Mouse (Mus musculus) liver (tissue): Measurements from ENCODE around the gene Scd3.
"Not testable (repeated sequence)": the region's sequence is repeated elsewhere in the genome, so short reads cannot be mapped to it uniquely, and the experiment has no call there.

ENCODE experiments used
- DNase-seq: peaks from one replicate; pipeline ENCODE4 v3.0.0-alpha.2; 2020; ENCODE audit warnings: mixed read lengths

The Scd3 gene

GRCm38 (mm10) chr19:44238906-44239305, 35.8 kb downstream of the Scd3 start:
- DNase-seq, result no peak

GRCm38 (mm10) chr19:44245761-44246171, 42.7 kb downstream of the Scd3 start:
- peak; percentile 54 for DNase-seq

DNA sequence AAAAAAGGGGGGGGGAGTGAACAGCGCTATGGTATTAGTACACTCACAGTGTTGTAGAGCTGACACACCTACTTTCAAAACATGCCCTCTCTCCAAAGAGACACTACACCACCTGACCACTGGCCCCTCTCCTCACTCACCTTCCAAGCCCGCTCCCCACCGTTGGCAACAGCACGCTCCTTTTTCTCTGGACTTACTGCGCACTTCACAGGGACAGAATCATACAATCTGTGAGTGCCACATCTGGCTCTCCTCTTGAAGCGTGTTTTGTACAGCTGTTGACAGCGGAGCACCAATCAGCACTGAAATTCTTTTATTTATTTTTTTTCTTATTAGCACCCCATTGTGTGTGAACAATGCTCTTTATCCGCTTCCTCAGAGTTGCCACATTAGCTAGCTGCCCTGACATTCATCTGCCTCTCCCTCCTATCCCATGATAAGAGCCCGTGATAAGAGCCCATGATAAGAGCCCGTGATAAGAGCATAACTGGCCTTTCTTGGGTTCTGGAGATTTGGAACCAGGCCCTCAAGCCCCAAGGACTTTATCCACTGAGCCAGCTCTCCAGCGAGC, 43.4 kb downstream of the Scd3 start:
- no peak for DNase-seq

GRCm38 (mm10) chr19:44247281-44248080, 44.4 kb downstream of the Scd3 start:
- DNase-seq, result peak; percentile 70

- peak; percentile 98 for DNase-seq
Observed at GRCm38 (mm10) chr19:44248081-44248853, 45.2 kb downstream of the Scd3 start.

DNA sequence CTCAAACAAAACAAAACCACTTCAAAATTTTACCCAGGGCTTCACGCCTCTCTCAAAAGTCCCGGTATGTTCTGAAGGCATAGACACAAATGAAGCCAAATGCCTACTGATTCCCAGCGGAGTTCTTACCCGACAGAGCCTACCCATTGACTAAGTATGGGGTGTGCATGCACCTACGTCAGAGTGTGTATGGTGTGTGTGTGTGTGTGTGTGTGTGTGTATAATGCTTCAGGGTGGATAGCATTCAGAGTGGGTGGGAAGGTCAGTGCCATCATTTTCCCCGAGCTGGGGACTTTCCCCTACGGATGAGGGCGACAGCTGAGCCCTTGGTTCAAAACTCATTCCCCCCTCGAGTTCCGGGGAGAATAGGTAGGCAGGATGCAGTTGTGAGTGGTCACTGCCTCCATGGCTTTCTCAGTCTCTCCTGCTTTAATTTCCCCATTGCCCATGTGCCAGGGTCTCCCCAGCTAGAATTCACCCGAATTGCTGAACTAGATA, 45.8 kb downstream of the Scd3 start:
- no peak for DNase-seq

GRCm38 (mm10) chr19:44251138-44251537, 48.1 kb downstream of the Scd3 start:
- not testable (repeated sequence) for DNase-seq

DNA sequence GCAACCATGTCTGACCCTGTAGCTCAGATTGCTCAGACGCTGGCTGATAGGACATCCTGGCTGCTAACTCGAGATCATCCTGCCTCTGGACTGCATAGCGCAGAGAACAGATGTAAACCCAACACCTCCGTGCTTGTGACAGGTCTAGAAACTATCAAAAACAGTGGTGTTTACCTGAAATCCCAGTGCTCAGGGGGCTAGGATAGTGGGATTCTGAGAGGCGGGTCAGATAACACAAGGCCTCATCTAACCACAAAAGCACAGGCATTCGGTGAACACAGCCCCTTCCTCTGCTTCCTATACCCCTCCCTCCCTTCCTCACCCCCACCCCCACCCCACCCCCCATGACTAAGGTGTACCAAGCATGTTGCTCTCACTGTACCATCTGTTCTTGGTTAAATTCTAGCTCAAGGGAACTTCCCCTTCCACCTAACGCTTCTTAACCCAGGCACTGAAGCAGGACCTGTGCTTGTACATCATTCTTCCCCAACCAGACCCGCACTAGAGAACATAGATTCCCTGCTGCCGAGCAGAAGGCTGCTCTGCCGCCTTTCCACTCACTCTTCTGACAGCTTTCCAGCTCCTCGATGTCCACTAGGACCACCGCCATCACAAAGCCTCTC, 49.0 kb downstream of the Scd3 start:
- no peak for DNase-seq

DNA sequence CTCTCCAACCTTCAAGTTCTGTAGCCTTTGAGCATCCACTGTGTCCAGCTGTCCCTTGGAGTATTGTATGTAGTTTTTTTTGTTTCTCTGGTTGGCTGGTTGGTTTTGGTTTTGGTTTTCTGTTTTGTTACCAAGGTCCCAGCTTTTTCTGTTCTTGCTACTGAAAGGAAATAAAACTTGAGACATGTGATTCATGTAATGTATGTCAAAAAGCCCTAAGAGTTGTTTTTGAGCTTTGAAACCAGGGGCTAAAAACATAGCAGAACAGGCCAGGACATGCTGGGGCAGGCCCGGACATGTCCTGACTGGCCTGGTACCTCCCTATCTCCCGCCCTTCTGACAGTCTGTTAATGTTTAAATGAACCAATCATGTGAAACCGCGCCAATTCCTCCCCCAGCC, 51.0 kb downstream of the Scd3 start:
- not testable (repeated sequence) for DNase-seq

GRCm38 (mm10) chr19:44257377-44257966, 54.4 kb downstream of the Scd3 start:
- no peak for DNase-seq

- no peak for DNase-seq
Observed at GRCm38 (mm10) chr19:44259484-44259883, 56.4 kb downstream of the Scd3 start.

GRCm38 (mm10) chr19:44260487-44260886, 57.4 kb downstream of the Scd3 start:
- DNase-seq, result no peak

DNA sequence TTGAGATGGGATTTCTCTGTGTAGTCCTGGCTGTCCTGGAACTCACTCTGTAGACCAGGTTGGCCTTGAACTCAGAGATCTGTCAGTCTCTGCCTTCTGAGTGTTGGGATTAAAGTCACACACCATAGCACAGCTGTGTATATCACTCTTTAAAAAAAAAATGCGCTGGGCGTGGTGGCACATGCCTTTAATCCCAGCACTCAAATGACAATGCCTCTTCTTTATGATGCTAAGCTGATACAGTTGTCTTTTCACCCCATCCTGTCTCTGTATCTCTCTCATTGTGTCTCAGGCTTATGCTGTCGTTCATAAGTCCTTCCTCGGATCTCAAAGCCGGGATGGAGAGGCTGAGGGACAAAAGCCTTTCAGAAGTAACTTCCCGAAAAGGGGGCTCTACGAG, 58.7 kb downstream of the Scd3 start:
- DNase-seq, result no peak

DNA sequence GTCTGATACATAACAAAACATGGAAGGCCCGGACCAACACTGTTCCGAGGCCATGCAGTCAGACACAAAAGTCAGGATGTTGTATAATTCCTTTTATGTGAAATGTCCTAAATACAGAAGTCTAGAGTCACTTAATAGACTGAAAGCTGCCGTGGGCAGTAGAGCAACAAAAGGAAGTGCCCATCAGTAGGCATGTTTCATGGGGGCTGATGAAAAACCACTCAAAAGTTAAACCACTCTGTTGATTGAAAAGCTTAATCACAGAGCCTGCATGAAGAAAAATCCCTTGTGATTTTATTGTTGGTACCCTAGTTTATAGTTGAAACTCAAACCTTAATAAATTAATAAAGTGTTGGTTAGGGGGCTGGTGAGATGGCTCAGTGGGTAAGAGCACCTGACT, 60.5 kb downstream of the Scd3 start:
- DNase-seq, result no peak

DNA sequence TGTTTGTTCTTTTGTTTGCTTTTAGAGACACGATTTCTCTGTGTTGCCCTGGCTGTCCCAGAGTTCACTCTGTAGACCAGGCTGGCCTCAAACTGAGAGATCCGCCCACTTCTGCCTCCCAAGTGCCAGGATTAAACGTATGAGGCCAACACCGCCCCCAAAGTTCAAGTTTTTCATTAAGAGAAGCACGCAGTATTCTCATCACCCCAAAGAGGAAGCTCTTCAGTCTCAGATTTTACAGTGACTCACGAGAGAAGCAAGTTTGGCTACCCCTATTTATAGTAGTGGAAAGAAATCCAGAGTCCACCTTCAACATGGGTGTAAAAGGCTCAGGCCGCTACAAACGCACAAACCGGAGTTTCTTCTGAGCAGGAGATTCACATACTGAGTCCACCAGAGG, 61.2 kb downstream of the Scd3 start:
- DNase-seq, result no peak

- DNase-seq, result peak; percentile 31
Observed at GRCm38 (mm10) chr19:44265300-44265699, 62.2 kb downstream of the Scd3 start.

DNA sequence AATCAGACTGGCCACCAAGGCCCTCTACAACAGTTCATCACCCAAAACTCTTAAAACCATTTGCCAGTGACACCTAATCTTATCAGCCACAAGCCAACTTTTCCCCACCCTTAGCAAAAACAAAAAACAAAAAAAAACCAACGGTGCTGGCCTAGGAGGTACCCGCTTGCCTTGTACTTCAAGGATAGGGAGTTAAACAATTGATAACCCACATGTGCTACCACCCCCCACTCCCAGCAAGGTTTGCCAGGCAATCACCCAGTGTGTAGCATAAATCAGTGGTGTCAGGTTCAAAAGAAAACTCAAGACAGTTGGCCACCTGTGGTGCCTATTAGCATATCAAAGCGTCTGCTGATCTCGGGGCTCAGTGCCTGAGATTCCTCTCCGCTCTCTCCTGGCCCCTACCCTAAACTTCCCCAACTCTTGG, 62.9 kb downstream of the Scd3 start:
- DNase-seq, result peak; percentile 47

- DNase-seq, result no peak
Observed at GRCm38 (mm10) chr19:44266458-44266823, 63.4 kb downstream of the Scd3 start.

GRCm38 (mm10) chr19:44266824-44267498, 63.9 kb downstream of the Scd3 start:
- DNase-seq, result peak; percentile 96

GRCm38 (mm10) chr19:44267499-44268002, 64.5 kb downstream of the Scd3 start:
- no peak for DNase-seq

DNA sequence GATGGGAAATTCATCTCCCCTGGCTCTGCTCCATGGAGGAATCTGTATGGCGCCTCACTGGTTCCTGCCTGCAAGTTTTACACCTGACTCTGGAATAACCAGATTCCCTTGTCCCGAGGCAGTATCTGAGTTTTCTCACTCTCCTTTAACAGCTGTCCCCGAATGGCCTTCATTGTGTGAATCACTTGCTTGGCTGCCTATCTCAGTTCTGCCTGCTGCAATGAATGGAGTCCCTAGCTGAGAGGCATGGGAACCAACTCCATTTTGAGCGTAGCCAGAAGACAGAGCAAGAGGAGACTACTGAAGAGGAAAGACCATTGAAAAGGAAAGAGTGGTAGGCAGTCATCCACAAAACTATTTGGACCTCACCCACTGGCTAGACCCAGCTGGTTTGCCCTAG, 70.6 kb downstream of the Scd3 start:
- DNase-seq, result no peak

DNA sequence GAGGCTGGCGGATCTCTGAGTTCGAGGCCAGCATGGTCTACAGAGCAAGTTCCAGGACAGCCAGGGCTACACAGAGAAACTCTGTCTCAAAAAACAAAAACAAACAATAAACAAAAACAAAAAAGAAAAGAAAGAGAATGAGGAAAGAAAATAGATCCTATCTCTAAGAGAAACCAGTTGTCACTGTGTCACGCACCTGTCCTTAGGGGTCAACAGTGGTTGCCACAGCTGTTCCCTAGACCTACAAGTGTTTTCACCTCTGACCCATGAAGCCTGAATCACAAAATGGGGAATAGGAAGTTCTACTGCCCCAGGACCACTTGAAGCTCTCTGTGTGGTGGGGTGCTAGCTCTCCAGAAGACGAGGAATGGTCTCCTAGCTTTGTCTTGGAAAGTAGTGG, 71.4 kb downstream of the Scd3 start:
- DNase-seq, result no peak
